Mouse (Mus musculus) intestine, embryonic 16.5 days (tissue): ENCODE measurements around the gene Fxn. TPM values are rescaled to one million over a fixed set of nuclear protein-coding genes. Genes with fewer than 3 reads are reported as not detected.
A peak's percentile ranks its signal among the peaks of the same experiment; 100 is the strongest.
"Not testable (repeated sequence)": the region's sequence is repeated elsewhere in the genome, so short reads cannot be mapped to it uniquely, and the experiment has no call there.

ENCODE experiments used
- ATAC-seq: fragments of 200-750 bp; cut with Nextera tagmentation; 2 replicates; pipeline ENCODE4 v1.8.0; 2017; ENCODE audit warnings: moderate TSS enrichment, moderate library complexity
- H3K27ac ChIP-seq: fragments of 300-500 bp; sonication (generic); 2 replicates; pipeline ENCODE4 v1.5.1; 2014; ENCODE audit warnings: mild to moderate bottlenecking, low read length
- H3K27me3 ChIP-seq: fragments of 300-500 bp; sonication (generic); replicated peaks from 2 replicates; pipeline ENCODE4 v1.6.1; 2014; ENCODE audit warnings: low read length, control low read depth, mixed read lengths; ENCODE audit not compliant: control insufficient read depth, insufficient read depth
- H3K36me3 ChIP-seq: fragments of 300-500 bp; sonication (generic); 2 replicates; pipeline ENCODE4 v1.6.1; 2014; ENCODE audit warnings: low read length, control low read depth; ENCODE audit not compliant: control insufficient read depth, insufficient read depth
- H3K4me1 ChIP-seq: fragments of 300-500 bp; sonication (generic); 2 replicates; pipeline ENCODE4 v1.6.1; 2014; ENCODE audit warnings: low read length, control low read depth, mixed read lengths; ENCODE audit not compliant: control insufficient read depth, insufficient read depth
- H3K4me2 ChIP-seq: fragments of 300-500 bp; sonication (generic); 2 replicates; pipeline ENCODE4 v1.6.1; 2014; ENCODE audit warnings: low read depth, low read length, control low read depth
- H3K4me3 ChIP-seq: fragments of 300-500 bp; sonication (generic); 2 replicates; pipeline ENCODE4 v1.5.1; 2014; ENCODE audit warnings: mild to moderate bottlenecking, low read length
- H3K9ac ChIP-seq: fragments of 300-500 bp; sonication (generic); 2 replicates; pipeline ENCODE4 v1.6.1; 2014; ENCODE audit warnings: low read depth, low read length
- H3K9me3 ChIP-seq: fragments of 300-500 bp; sonication (generic); 2 replicates; pipeline ENCODE4 v1.6.1; 2016; ENCODE audit warnings: low read length, control low read depth; ENCODE audit not compliant: control insufficient read depth
- WGBS: fragments of 180-500 bp; shearing (Covaris S2); extraction: QIAGEN DNeasy Blood & Tissue Kit; methylation state at CpG from one replicate; pipeline ENCODE4 v1.1.7; 2014; 5-methylcytosine and 5-hydroxymethylcytosine counted together
- polyA plus RNA-seq: library from polyadenylated mRNA; unstranded; fragments of >200 nt; fragmentation: Nextera tagmentation; extraction: Ambion mirVana; gene quantifications from 2 replicates; pipeline ENCODE4 v1.2.1, GENCODE M21; 2015

Fxn gene
- polyA plus RNA-seq, 1 experiment from 2014 or later, result 37.6 TPM

- no peak overlapping the region for H3K4me2 ChIP-seq
- ATAC-seq, result no peak
- H3K36me3 ChIP-seq, result no peaks in the 10 kb centered on the region
- no peaks in the 10 kb centered on the region for H3K9me3 ChIP-seq
- H3K4me1 ChIP-seq, result no peaks in the 10 kb centered on the region; the same call in 1 of the 2 replicates
- no peak overlapping the region for H3K27ac ChIP-seq
- H3K9ac ChIP-seq, result no peak overlapping the region
- 60% methylated on average over 5 of the region's 5 CpGs for WGBS
- no peaks in the 10 kb centered on the region for H3K27me3 ChIP-seq
- H3K4me3 ChIP-seq, result no peak overlapping the region
Observed at GRCm38 (mm10) chr19:24258368-24258767, 22.0 kb downstream of the Fxn start.

- Histone ChIP-seq H3K4me3 (no peak overlapping the region), H3K9ac (no peak overlapping the region), H3K27ac (no peak overlapping the region), H3K27me3 (no peaks in the 10 kb centered on the region), H3K9me3 (no peaks in the 10 kb centered on the region), H3K36me3 (no peaks in the 10 kb centered on the region), H3K4me1 (no peaks in the 10 kb centered on the region; the same call in 1 of the 2 replicates), H3K4me2 (no peak overlapping the region)
- 89% methylated on average over 6 of the region's 6 CpGs for WGBS
- no peak for ATAC-seq
Observed at GRCm38 (mm10) chr19:24257962-24258361, 22.4 kb downstream of the Fxn start.

- Histone ChIP-seq H3K4me3 (no peak overlapping the region), H3K27me3 (no peaks in the 10 kb centered on the region), H3K9me3 (no peaks in the 10 kb centered on the region), H3K36me3 (no peaks in the 10 kb centered on the region), H3K27ac (no peak overlapping the region), H3K4me1 (peaks cover 8% of the 10 kb centered on the region), H3K4me2 (no peak overlapping the region), H3K9ac (no peak overlapping the region)
- 31% methylated on average over 9 of the region's 9 CpGs for WGBS
- ATAC-seq, result no peak
Observed at GRCm38 (mm10) chr19:24253657-24254260, 26.6 kb downstream of the Fxn start.

DNA sequence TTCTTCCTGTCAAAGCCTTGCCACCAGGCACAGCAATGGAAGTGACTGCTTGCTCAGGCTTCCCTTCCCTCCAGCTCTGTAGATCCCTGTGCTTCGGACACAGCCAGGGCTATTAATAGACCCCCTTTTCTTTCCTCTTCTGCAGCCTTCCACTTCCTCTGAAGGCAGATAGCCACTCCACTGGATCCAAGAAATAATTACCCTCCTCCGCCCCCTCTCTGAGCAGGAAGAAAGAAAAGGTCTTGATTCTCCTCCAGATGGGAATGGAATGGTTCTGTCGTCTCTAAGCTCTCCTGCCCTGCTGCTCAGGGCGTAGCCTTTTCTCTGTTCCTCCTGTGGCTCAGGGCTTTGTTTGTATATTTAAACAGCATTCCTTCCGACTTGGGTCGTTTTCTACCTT lies 28.5 kb downstream of the Fxn start:
- WGBS, result 8% methylated on average over 6 of the region's 6 CpGs
- Histone ChIP-seq H3K27me3 (no peaks in the 10 kb centered on the region), H3K4me2 (0 out of 2 replicates have a peak overlapping the region, but pooled peaks have one; percentile 15), H3K36me3 (no peaks in the 10 kb centered on the region), H3K9ac (0 out of 2 replicates have a peak overlapping the region, but pooled peaks have one; percentile 27), H3K4me3 (no peak overlapping the region), H3K4me1 (peaks cover 8% of the 10 kb centered on the region), H3K9me3 (no peaks in the 10 kb centered on the region), H3K27ac (peak overlapping the region; percentile 34)
- peak; percentile 49; the same call in 1 of the 2 replicates for ATAC-seq

- no peak overlapping the region for H3K27ac ChIP-seq
- no peaks in the 10 kb centered on the region for H3K27me3 ChIP-seq
- H3K36me3 ChIP-seq, result no peaks in the 10 kb centered on the region
- H3K4me2 ChIP-seq, result no peak overlapping the region
- no peak overlapping the region for H3K4me3 ChIP-seq
- no peak for ATAC-seq
- H3K9ac ChIP-seq, result no peak overlapping the region
- H3K4me1 ChIP-seq, result no peaks in the 10 kb centered on the region; the same call in none of the 2 replicates
- WGBS, result 88% methylated on average over 6 of the region's 6 CpGs
- H3K9me3 ChIP-seq, result no peaks in the 10 kb centered on the region
Observed at GRCm38 (mm10) chr19:24243340-24243739, 37.1 kb downstream of the Fxn start.

- no peaks in the 10 kb centered on the region; the same call in 1 of the 2 replicates for H3K4me1 ChIP-seq
- no peak overlapping the region for H3K4me2 ChIP-seq
- peak; percentile 42; the same call in 1 of the 2 replicates for ATAC-seq
- H3K27ac ChIP-seq, result no peak overlapping the region
- H3K9ac ChIP-seq, result no peak overlapping the region
- WGBS, result 24% methylated on average over 14 of the region's 14 CpGs
- no peaks in the 10 kb centered on the region for H3K9me3 ChIP-seq
- no peak overlapping the region for H3K4me3 ChIP-seq
- H3K36me3 ChIP-seq, result no peaks in the 10 kb centered on the region
- H3K27me3 ChIP-seq, result no peaks in the 10 kb centered on the region
Observed at GRCm38 (mm10) chr19:24241799-24242546, 38.4 kb downstream of the Fxn start.

DNA sequence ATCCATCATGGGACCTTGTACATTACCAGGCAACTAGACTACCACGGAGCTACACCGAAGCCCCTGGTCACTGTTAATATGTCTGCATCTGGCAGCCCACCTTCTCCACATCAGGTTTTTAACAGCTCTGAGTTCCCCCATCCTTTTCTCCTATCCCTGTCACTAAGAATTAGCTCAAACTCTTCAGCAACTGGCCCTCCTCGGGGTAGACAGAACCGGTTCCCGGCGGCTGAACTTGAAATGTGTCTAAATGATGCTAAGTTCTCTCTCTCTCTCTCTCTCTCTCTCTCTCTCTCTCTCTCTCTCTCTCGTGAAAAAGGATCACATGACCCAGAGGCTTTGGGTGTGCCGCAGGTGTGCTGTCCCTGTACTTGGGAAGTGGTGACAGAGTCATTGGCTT lies 39.1 kb downstream of the Fxn start:
- no peaks in the 10 kb centered on the region for H3K27me3 ChIP-seq
- no peak overlapping the region for H3K4me3 ChIP-seq
- no peak for ATAC-seq
- H3K4me1 ChIP-seq, result no peaks in the 10 kb centered on the region; the same call in 1 of the 2 replicates
- H3K4me2 ChIP-seq, result no peak overlapping the region
- WGBS, result 82% methylated on average over 8 of the region's 8 CpGs
- H3K9me3 ChIP-seq, result no peaks in the 10 kb centered on the region
- H3K9ac ChIP-seq, result no peak overlapping the region
- no peak overlapping the region for H3K27ac ChIP-seq
- no peaks in the 10 kb centered on the region for H3K36me3 ChIP-seq

DNA sequence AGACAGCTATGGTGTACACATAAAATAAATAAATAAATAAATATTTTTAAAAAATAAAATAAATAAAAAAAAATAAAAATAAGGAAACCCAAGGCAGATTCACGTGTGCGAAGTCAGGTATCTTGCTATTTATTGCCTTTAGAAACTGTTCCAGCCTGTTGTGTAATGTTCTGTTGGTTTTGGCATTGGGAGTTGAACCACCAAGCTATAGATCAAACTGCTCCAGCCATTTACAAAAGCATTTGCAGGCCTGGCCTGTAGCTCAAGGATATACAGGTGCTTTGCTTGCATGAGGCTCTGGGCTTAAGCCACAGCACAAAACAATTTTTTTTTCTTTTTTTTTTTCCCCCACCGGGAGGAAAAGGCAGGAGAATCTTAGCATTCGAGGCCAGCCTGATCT lies 42.4 kb downstream of the Fxn start:
- Histone ChIP-seq H3K4me1 (no peaks in the 10 kb centered on the region; the same call in 1 of the 2 replicates), H3K27me3 (no peaks in the 10 kb centered on the region), H3K9me3 (no peaks in the 10 kb centered on the region), H3K36me3 (no peaks in the 10 kb centered on the region), H3K27ac (no peak overlapping the region), H3K4me2 (no peak overlapping the region), H3K9ac (no peak overlapping the region), H3K4me3 (no peak overlapping the region)
- ATAC-seq, result no peak
- WGBS, result 82% methylated on average over 4 of the region's 4 CpGs

- not testable (repeated sequence) for H3K9ac ChIP-seq, H3K4me2 ChIP-seq, H3K36me3 ChIP-seq, H3K27ac ChIP-seq, ATAC-seq, H3K27me3 ChIP-seq, H3K4me3 ChIP-seq, H3K4me1 ChIP-seq, H3K9me3 ChIP-seq
- 95% methylated on average over 1 of the region's 1 CpGs for WGBS
Observed at GRCm38 (mm10) chr19:24232356-24232755, 48.0 kb downstream of the Fxn start.
